Mouse (Mus musculus) left cerebral cortex, adult 18-20 months (tissue): ENCODE results near the gene Abca7. TPM values are rescaled to one million over a fixed set of nuclear protein-coding genes. Genes with fewer than 3 reads are reported as not detected.
"Not testable (repeated sequence)": the region's sequence is repeated elsewhere in the genome, so short reads cannot be mapped to it uniquely, and the experiment has no call there.

ENCODE experiments used
- DNase-seq, 2 experiments: peaks; one replicate each; pipeline ENCODE4 v3.0.0; 2021 to 2022; ENCODE audit warnings: low spot score in 2 of 2, mixed read lengths in 1 of 2
- total RNA-seq, 2 experiments: library from RNA; stranded (reverse); gene quantifications; 2 replicates each; pipeline ENCODE4 v1.2.3; 2021

Abca7 gene
- total RNA-seq, 2 experiments from 2014 or later, result 13.0 to 13.7 TPM

- no peak for DNase-seq
Observed at GRCm38 (mm10) chr10:80020603-80021319, 24.5 kb downstream of the Abca7 start.

DNA sequence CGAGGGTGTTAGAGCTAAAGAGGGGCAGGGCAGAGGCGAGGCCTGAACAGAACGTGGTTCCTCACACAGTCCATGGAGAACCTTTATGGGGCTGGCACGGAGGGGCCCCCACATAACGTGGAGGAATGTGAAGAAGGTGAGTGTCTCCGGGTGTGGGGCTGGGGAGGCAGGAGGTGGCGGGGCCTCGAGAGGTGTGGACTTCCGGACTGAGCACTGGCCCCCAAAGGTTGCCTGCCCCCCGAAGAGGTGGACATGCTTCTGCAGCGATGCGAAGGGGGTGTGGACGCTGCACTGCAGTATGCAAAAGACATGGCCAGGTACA is 25.0 kb downstream of the Abca7 start:
- DNase-seq, result no peak

- no peak for DNase-seq
Observed at GRCm38 (mm10) chr10:80022164-80022563, 25.9 kb downstream of the Abca7 start.

DNA sequence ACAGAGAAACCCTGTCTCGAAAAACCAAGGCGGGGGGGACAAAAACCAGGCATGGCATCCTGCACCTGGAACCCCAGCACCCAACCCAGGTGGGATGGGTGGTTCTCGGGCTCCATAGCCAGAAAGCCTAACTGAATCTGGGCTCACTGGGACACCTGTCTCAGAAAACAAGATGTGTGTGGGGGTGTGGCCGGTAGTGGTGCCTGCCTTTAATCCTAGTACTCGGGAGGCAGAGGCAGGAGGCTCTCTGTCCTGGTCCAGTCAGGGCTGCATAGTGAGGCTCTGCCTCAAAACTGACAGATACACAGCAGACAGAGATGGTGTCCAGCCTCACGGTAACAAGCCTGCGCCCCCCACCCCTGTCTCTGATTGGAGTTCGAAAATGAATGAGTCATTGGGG is 26.5 kb downstream of the Abca7 start:
- no peak for DNase-seq

- no peak for DNase-seq
Observed at GRCm38 (mm10) chr10:80023758-80024157, 27.5 kb downstream of the Abca7 start.

- no peak for DNase-seq
Observed at GRCm38 (mm10) chr10:80024229-80025043, 28.1 kb downstream of the Abca7 start.

DNA sequence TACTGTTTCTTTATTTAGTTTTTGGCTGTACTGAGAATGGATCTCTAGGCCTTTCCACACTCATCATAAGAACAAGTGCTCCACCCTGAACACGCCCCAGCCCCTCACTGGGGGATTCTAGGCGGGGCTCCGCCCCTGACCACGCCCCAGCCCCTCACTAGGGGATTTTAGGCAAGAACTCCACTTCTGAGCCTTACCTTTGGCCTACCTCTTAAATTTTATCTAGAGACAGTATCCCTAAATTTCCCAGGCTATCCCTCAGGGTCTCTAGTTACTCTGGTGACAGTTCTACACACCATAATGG is 28.7 kb downstream of the Abca7 start:
- no peak for DNase-seq

DNA sequence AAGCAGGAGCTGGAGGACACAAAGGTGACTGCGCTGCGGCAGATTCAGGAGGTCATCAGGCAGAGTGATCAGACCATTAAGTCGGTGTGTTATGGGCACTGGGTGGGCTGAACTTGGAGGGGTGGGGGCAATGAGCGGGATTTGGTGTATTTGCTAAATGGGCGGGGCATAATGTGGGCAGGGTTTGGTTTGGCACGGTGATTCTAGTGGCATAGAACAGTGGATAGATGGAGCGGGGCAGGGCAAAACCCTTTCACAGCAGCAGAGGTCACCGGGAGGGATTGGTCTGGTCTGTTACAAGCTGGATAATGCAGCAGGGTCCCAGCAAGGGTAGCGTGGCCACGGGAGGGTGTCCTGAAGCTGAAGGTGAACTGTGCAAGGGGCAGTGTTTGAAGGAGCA is 29.2 kb downstream of the Abca7 start:
- DNase-seq, result no peak

GRCm38 (mm10) chr10:80025889-80026288 is 29.6 kb downstream of the Abca7 start:
- no peak for DNase-seq

DNA sequence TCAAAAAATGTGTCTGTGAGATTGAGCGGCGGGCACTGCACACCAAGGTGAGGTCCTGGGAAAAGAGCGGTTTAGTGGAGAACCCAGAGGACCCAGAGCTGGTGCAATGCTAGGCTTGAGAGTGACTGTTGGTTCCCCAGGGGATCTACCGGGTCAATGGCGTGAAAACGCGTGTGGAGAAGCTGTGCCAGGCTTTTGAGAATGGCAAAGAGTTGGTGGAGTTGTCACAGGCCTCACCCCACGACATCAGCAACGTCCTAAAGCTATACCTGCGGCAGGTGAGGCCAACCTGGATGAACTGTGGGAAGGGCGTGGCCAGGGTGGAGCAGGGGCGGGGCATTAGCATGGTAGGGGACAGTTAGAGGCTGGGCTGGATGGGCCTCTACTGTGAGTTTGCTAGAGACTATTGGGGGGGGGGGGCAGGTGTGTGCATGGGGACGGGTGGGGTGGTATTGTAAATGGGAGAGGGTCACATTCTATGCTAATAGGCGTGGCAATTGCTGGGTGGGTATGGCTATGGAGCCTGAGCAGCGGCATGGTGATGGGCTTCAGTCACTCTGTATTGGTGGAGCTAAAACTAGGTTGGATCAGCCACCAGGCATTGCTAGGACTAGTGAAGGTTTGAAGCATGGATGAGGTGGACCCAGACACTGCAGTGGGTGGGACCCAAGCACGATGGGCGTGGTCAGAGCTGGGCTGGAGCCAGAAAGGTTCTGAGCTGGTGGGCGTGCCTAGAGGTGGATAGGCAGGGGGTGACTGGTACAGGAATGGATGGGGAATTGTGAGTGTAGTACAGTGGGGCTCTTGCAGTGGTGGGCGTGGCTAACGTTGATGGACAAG is 31.6 kb downstream of the Abca7 start:
- DNase-seq, result no peak

GRCm38 (mm10) chr10:80028521-80028846 is 32.2 kb downstream of the Abca7 start:
- DNase-seq, result no peak

GRCm38 (mm10) chr10:80030191-80030590 is 33.9 kb downstream of the Abca7 start:
- no peak for DNase-seq

DNA sequence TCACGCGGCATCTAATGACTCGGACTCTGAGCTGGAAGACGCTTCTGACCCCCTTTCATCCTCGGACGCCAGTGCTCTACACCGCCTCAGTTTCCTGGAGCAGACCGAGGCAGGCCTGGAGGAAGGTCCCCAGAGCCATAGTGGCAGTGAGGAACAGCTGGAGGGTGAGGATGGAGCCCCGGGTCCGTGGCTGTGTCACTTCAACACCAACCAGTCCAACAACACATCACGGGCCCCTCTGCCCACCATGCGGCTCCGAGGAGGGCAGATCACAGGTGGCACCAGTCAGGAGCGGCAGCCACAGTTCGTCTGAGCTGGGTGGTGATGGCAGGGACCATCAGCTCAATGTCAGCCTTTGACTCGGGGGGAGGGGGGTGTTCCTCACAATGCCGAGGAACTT is 34.4 kb downstream of the Abca7 start:
- no peak for DNase-seq

GRCm38 (mm10) chr10:80032799-80033480 is 36.6 kb downstream of the Abca7 start:
- no peak for DNase-seq

DNA sequence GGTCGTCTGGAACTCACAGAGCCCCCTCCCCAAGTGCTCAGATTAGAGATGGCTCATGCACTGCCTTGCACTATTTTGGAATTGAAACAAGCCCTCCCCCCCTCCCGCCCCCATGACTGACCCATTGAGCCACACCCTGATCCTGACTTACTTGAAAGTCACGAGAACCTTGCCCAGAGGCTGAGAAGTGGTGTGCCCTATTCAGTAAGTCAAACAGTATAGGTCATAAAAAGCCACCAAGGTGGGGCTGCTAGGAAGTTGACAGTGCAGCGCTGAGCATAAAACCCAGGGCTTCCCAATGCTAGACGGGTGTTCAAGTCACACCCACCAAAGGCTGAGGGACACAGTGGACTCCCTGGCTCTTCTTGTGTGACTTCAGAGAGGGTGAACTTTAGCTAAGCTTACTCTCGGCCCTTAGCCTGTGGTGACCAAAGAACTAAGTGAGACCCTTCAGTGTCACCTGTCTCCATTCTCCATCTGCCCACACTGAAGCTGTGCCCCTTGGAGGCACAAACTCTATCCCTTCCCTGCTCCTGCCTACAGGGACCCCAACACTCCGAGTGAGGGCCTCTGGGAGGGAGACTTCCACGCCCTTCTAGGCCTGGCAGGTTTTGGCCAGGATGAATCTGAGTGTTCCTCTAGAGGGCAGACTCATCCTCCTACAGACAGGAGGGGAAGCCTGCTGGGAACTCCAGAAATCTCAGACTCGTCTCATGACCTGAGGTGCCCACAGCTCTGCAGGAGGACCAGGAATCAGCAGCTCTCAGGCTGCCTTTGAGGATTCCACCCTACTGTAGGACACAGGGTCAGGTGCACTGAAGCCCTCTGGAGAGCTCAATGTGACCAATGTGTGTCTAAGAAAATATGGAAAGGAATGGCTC is 37.5 kb downstream of the Abca7 start:
- no peak for DNase-seq

DNA sequence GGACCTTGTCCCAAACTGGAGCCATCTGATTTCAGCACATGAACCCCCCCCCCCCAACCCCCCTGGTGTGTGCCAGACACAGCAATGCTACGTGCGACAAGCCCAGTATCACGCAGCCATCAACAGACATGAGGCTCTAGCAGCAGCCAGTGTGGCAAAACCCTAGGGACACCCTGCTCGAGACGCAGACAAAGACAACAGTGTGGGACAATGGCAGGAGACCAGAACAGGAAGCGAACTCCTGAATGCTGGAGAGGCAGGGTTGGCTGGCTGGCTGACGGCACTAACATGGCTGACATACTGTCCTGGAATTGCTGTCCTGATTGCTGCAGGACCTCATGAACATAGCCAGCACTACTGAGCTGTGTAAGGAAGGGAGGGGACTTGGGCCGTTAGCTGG is 38.9 kb downstream of the Abca7 start:
- no peak for DNase-seq

- no peak for DNase-seq
Observed at GRCm38 (mm10) chr10:80035686-80036085, 39.4 kb downstream of the Abca7 start.

GRCm38 (mm10) chr10:80036832-80037231 is 40.5 kb downstream of the Abca7 start:
- DNase-seq, result no peak

GRCm38 (mm10) chr10:80039559-80039979 is 43.3 kb downstream of the Abca7 start, which contains the start of gene Polr2e:
TSS of gene Polr2e (minus strand) at chr10:80039795.
- peak; percentile 93 to 97 for DNase-seq

GRCm38 (mm10) chr10:80041409-80042060 is 45.2 kb downstream of the Abca7 start:
- not testable (repeated sequence) for DNase-seq
